Mouse (Mus musculus) cerebellum, postnatal 10 days (tissue): ENCODE data around the gene Cby3.
"Not testable (repeated sequence)": the region's sequence is repeated elsewhere in the genome, so short reads cannot be mapped to it uniquely, and the experiment has no call there.

Source experiments
- DNase-seq, 2 experiments: peaks; one replicate each; pipeline ENCODE4 v3.0.0; 2021; ENCODE audit warnings: mixed read lengths in 2 of 2

Gene Cby3

DNA sequence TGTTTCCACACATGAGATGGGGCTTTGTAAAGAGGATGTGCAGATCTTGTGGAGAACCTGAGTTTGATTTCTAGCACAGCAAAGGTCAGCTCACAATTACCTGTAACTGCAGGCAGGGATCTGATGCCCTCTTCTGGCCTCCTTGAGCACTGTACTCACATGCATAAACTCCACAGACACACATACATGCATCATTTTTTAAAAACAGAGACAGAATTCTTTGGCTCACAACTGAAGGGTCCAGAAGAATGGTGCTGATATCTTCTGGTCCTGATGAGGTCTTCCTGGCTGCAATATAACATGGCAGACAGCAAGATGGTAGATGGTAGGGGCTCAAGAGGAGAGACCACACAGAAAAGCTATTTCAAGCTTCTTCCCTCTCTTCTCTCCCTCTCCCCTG lies at the start of gene Cby3:
Cby3 (plus strand) TSS at position 301 of the 400 bp plus-strand sequence.
- DNase-seq, result no peak

- no peak for DNase-seq
Measured at GRCm38 (mm10) chr11:50312803-50313202, 41.5 kb upstream of the Cby3 start.

GRCm38 (mm10) chr11:50319343-50319742 lies 34.9 kb upstream of the Cby3 start:
- DNase-seq, result peak in 1 of 2 experiments; percentile 14

DNA sequence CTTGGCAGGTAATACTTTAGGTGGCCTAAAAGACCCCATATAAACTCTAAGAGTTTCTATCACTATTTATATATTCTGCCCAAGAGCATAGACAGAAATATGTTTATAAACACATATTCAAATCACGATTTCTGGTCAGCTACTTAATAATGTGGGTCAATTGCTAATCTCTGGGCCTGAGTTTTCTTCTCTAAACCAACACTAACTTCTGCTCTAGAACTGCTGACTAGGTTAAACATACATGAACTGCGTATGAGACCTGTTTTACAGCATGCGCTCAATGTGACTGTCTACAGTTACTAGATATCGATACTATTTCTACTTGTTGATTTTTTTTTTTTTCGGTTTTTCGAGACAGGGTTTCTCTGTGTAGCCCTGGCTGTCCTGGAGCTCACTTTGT lies 33.0 kb upstream of the Cby3 start:
- no peak for DNase-seq

DNA sequence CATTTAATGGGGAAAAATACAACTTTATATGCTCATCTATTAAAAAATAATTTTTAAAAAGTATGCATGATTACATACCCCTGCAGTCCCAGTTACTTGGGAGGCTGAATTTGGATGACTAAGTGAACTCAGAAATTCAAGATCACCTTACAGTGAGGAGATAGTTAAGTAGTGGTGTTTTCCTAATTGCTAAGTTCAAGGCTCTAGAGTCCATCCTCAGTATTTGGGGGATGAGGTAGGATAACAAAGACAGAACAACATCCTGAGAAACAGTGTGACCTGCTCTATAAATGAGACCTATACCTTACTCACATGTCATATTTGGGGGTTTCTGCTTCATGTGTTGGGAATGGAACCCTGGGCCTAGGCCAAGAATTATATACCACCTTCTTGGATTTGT lies 31.9 kb upstream of the Cby3 start:
- DNase-seq, result no peak

DNA sequence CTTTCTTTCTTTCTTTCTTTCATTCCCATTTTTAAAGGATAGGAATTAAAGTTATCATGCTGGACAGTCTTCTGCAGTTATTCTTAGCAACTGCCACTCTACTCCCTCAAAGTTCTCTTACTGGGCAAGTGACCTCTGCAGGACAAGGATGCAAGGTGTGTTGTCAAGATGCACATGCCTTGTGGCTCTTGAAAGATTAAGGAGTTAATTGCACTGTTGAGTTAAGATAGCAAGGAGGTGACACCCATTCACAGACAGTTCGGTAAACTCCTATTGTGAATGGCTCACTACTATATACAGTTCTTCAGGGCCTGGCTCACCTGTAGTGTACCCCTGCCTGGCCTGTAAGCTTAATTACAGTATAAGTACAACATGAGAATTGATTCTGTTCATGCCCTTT lies 30.4 kb upstream of the Cby3 start:
- no peak for DNase-seq

- no peak for DNase-seq
Measured at GRCm38 (mm10) chr11:50324751-50325471, 29.4 kb upstream of the Cby3 start.

GRCm38 (mm10) chr11:50325496-50326301 lies 28.6 kb upstream of the Cby3 start, which contains the start of gene Canx:
Canx (minus strand) TSS chr11:50325673.
- peak; percentile 98 to 99 for DNase-seq

- DNase-seq, result peak; percentile 6 to 13
Measured at GRCm38 (mm10) chr11:50326302-50326966, 27.8 kb upstream of the Cby3 start.

GRCm38 (mm10) chr11:50328075-50328625 lies 26.1 kb upstream of the Cby3 start:
- peak in 1 of 2 experiments; percentile 5 for DNase-seq

DNA sequence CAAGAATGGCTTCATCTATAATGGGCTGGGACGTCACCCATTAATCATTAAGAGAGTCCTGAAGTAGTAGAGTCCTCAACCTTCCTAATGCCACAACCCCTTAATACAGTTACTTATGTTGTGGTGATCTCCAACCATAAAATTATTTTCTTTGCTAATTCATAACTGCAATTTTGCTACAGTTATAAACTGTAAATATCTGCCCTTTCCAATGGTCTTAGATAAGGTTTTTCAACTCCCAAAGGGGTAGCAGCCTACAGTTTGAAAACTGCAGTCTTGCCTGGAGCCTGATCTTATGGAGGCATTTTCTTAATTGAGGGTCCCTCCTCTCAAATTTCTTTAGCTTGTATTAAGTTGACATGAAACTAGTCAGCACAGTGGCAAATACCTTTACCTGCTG lies 24.9 kb upstream of the Cby3 start:
- no peak for DNase-seq

GRCm38 (mm10) chr11:50333181-50333580 lies 21.1 kb upstream of the Cby3 start:
- peak; percentile 22 to 43 for DNase-seq

- no peak for DNase-seq
Measured at GRCm38 (mm10) chr11:50336126-50336525, 18.1 kb upstream of the Cby3 start.

- no peak for DNase-seq
Measured at GRCm38 (mm10) chr11:50336891-50337290, 17.4 kb upstream of the Cby3 start.

DNA sequence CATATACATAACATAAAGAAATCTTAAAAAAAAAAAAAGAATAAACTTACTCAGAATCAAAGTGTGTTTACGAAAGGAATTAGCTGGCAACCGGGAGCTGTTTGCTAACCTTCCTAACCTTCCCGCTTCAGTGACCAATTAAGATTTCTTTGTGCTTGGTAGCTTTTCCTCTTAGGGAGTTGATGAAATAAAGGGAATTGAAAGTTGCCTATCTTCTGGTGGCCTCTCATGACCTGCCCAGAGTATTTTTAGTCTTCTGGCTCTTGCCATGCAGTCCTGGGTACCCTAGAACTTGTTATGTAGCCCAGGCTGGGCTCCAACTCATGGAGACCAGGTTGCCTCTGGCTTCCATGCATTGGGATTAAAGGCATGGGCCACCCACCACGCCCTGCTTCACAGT lies 8.8 kb upstream of the Cby3 start:
- no peak for DNase-seq

GRCm38 (mm10) chr11:50346256-50347032 lies 7.8 kb upstream of the Cby3 start:
- no peak for DNase-seq

DNA sequence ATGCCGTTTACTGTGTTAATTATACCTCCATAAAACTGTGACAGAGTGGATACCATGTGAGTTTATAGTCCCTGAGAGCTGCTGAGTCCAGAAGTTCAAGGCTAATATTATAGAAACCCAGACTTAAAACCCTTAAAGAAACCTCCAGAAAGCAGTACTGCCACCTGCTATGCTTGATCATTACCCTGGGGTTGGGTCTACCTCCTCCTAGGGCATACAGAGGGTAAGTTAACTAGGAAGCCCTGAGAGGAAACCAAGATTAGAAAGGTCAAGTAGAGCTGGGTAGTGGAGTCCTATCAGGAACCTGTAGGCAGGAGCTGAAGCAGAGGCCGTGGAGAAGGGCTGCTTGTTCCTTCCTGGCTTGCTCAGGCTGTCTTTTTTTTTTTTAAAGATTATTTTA lies 2.1 kb upstream of the Cby3 start:
- no peak for DNase-seq

- DNase-seq, result no peak
Measured at GRCm38 (mm10) chr11:50354851-50355250, 589 bp downstream of the Cby3 start.

DNA sequence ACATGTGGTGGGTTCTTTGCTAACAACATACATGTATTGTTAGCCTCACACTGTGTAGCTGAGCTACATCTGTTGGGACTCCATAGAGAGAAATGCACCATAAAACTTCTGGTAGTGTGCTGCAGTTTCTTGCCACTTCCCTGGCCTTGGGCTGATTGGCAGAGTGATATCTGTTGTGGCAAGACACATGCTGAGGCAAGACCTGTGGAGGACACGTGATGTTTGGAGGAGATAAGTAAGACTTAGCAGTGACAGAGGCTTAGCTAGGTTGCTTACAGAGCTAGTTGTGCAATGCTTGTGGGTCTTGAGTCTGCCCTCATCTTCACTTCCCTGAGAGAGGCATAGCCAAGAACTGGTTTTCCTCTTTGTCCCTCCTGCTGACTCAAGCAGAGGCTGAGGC lies 1.1 kb downstream of the Cby3 start:
- DNase-seq, result no peak

- peak; percentile 74 to 78 for DNase-seq
Measured at GRCm38 (mm10) chr11:50358950-50359861, 4.9 kb downstream of the Cby3 start.

DNA sequence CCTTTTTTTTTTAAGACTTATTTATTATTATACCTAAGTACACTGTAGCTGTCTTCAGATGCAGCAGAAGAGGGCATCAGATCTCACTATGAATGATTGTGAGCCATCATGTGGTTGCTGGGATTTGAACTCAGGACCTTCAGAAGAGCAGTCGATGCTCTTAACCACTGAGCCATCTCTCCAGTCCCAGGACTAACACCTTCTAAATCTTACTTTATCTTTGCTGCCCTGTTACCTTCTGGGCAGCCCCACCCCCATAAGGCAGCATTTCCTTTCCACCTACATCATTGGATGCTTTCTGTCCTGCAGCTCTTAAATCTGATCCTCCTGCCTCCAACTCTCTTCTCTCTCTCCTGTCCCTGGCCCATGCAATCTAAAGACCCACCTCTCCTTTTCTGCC lies 7.0 kb downstream of the Cby3 start:
- DNase-seq, result not testable (repeated sequence)
